Mouse (Mus musculus): ENCODE results near the gene Sash3.

DNA sequence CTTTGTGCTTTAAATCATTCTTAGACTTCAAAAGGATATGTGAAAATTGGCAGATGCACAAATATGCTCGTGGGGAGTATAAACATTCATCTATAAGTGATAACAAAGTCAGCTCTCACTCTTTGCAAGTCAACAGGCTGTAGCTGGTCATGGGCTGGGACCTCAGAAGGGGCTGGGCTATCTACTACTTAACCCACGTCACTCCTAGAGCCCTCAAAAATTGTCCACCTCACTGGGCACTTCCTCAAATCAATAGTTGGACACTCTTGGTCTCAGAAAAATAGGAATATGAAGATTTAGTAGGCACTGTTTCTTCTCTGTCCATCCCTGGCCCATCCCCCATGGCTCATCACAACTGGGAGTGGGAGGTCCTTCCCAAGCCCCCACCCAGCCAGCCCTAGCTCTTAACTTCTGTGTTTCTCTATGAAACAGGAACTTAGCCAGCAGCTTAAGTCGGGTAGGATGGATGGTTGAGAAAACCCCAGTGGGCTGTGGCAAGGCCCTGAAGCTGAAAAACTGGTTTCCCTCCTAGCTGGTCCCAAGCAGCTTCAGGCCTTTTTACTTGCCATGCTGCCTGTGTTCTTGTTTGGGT, 5.9 kb upstream of the Sash3 start:
- no peak for TF ChIP-seq CTCF (IDR thresholded peaks at IDR 0.05; ENCODE audit: low read depth)
- no peak for TF ChIP-seq EP300 (IDR thresholded peaks at IDR 0.05; ENCODE audit: low read depth)

All from liver, embryonic 14.5 days (tissue).